Mouse (Mus musculus) right cerebral cortex, adult 18-20 months (tissue): Measurements from ENCODE around the gene Ifnl2.
A peak's percentile ranks its signal among the peaks of the same experiment; 100 is the strongest.
"Not testable (repeated sequence)": the region's sequence is repeated elsewhere in the genome, so short reads cannot be mapped to it uniquely, and the experiment has no call there.

Experiments
- DNase-seq: peaks from one replicate; pipeline ENCODE4 v3.0.0; 2022; ENCODE audit warnings: mixed read lengths

Gene Ifnl2

DNA sequence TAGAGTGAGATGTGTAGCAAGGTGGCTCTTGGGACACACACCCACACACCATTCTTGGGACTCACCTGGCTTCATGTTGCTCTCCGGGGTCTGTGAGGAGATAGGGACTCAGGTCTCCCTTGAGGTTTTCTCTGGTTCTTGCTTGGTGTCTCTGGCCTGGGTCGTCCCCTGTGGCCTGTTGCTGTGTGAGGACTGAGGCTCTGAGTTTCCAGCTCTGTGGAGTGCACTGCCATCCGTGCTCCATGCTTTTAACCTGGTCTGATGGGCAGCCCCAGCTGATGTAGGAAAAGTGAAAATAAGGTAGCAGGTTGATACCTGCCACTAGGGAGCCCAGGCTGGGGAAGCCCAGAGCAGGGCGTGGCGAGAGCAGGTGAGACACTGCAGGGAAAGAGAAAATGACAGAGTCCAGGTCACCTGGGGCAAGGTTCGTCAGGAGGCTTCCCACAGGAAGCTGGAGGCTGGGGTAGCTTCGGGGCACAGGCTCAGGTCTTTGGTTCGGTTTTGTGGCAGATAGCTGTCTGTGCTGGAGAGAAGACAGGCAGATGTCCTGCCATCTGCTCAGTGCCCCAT lies at the start of gene Ifnl2:
TSS of gene Ifnl2 (minus strand) at position 51 of the 570 bp plus-strand sequence.
- not testable (repeated sequence) for DNase-seq

- no peak for DNase-seq
Observed at GRCm38 (mm10) chr7:28558486-28558885, 48.2 kb upstream of the Ifnl2 start.

DNA sequence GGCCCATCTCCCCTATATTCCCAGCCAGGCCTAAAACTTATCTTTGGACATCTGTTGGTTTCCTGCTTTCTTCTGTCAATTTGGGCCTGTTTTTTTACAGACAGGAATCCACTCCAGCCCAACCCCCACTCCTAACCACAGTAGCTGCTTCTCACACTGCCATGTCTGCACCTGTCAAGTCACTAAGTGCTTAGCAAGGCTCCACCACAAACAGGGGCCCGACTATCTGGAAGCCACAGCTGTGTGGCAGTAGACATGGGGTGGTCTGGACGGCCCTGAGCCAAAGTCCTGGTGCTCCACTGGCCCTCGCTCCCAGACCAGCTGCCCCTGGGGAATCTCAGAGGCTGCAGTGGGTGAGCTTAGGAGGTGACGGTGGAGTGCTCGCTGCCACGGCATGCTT lies 47.5 kb upstream of the Ifnl2 start:
- DNase-seq, result no peak

- no peak for DNase-seq
Observed at GRCm38 (mm10) chr7:28557069-28557468, 46.8 kb upstream of the Ifnl2 start.

DNA sequence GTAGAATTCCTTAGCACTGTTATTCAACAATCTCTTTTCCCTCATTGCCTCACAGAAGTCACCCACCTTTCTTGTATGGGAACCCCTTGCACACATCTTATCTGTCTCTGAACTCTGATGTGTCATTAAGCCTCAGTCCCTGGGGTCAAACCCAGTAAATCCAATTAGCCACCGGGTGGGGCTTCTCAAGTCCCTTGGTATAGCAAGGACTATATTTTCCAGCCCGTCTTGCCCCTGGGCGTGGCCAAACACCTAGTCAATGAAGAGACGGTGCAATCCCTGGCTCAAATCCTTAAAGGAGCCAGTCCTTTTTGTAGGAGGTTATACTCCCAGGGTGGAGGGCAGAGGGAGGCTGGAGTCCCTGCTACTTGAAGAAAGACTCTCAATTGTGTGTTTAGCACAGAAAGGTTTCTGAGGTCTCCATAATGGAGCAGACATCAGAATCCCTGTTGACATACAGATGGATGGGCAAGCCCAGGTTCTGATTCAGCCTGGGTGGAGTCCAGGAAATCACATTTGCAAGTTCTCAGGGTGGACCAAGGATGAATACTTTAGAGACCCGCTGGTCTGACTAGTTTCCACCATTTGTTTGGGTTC lies 45.8 kb upstream of the Ifnl2 start:
- DNase-seq, result no peak

DNA sequence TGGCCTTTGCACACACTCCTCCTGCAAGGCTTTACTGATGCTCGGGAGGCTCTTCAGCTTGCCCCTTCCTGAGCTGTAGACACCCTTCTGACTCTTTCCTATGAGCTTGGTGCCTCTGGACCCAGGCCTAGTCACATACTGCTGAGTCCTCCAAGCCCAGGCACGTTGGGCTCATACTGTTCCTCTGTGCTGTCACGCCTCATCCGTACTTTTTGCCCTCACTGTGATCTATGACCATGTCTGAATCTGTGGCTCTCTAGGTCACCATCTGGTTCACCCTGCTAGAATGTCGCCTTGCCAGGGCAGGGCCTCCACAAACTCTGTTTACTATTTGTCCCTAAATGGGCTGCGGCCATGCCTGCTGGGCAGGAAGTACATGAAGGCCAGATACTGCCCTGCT lies 42.8 kb upstream of the Ifnl2 start:
- no peak for DNase-seq

GRCm38 (mm10) chr7:28547628-28548027 lies 37.4 kb upstream of the Ifnl2 start:
- DNase-seq, result no peak

DNA sequence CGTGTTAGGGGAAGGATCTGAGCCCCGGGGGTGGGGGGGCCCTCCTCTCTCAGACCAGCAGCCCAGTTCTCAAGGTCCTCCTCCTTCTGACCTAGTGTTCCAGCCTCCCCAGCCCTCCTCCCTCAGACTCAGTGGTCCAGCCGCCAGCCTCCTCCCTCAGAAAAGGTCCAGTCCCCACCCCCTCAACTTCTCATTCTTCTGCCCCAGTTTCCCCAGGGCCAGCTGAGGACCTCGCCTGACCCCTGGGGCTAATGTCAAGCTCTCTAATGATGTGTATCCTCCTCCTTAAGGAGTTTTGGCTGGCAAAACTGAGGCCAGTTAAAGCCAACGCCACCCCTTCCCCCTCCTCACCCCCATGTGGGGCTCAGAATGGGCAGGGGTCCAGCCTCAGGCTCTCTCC lies 36.9 kb upstream of the Ifnl2 start, which contains the start of gene Nccrp1:
TSS of gene Nccrp1 (minus strand) at position 101 of the 400 bp plus-strand sequence.
- DNase-seq, result no peak

DNA sequence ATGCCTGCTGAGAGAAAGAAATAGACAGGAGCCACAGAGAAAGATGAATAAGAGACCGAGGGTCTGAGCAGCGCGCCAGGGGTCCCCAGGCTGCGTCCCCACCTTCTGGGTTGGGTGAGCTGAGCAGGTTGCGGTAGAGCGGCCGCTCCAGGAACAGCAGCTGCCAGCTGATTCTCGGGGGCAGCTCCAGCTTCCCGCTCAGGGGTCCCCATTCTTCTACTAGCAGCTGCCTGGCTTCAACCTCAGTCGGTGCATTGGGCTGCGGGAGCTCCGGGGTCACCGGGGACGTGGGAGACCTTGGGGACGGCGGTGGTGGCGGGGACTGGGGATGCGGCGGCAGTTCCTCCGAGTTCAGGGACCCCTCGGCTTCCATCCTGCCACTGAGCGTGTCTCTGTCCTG lies 36.4 kb upstream of the Ifnl2 start:
- no peak for DNase-seq

GRCm38 (mm10) chr7:28545891-28546210 lies 35.6 kb upstream of the Ifnl2 start:
- no peak for DNase-seq

GRCm38 (mm10) chr7:28545048-28545890 lies 35.0 kb upstream of the Ifnl2 start:
- DNase-seq, result no peak

DNA sequence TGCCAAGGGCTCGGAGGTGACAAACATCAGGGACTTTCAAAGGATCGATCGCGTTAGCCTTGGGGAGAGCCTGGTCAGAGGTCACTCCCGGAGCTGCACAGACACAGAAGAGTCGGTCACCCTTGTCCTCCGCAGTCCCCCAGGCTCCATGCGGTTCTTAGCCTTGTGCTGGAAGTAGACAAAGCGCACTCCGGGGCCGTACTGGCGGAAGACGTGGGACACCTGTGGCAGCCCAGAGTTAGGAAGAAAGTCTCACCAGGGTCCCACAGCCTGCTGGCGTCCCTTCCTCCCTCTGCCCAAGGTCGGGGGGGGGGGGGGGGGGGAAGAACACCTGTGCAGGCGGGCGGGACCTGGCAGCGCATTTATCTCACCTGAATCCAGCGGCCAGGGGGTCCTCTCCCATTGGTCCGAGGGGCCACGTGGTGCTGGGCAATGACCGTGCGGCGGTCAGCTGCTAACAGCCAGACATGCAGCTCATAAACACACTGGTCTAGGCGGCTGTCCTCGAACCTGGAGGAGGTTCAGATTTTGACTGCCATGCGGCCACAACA lies 33.9 kb upstream of the Ifnl2 start:
- DNase-seq, result no peak

DNA sequence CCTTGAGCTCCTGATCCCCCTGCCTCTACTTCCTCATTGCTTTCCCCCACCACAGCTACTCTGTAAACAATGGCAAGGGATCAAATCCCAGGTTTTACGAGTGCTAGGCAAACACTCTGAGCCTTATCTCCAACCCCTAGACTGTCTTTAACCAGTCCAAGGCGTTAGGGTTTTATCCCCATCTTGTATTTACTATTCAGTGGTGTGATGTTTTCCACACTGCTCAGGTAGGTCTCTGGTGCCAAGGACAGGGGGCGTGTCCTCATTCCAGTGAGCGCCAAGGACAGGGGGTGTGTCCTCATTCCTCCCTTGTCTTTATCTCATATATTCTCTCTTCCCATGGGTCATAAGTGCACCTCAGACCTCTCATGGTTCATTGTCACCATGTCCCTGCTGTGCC lies 30.3 kb upstream of the Ifnl2 start, which contains the start of gene Sycn:
TSS of gene Sycn (plus strand) at position 360 of the 400 bp plus-strand sequence.
- DNase-seq, result no peak

DNA sequence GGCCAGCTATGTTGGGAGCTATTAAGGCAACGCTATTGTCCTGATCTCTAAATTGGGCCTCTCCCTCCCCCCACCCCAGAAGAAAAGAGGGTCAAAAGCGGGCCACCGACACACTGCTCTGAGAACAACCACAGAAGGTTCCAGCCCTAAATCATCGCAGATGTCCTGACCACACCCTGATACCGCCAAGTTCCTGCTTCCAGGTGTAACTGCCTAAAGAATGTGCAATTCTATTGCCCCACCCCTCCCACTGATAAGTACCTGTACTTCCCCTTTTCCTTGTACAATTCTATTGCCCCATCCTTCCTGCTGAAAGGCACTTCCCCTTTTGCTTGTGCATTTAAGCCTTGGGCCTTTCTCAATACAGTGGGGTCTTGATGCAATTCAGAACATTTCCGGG lies 28.6 kb upstream of the Ifnl2 start:
- not testable (repeated sequence) for DNase-seq

DNA sequence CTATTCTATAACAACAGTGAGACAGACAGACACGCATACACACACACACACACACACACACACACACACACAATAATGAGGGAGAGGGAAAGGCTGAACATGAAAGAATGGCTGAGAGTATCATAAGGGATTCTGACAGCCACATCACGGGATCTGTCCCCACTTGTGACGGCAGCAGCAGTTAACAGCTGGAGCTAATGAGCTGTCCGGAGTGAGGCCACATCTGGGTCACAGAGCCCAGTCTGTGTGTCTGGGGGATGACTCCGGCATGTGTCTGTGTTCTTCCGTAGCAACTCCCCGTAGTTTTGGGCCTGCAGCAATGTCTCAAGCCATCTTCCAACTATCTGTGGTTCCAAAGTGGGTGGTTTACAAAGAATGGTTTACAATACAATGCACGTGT lies 21.8 kb upstream of the Ifnl2 start:
- no peak for DNase-seq

- peak; percentile 48 for DNase-seq
Observed at GRCm38 (mm10) chr7:28527922-28528719, 17.9 kb upstream of the Ifnl2 start.

- DNase-seq, result not testable (repeated sequence)
Observed at GRCm38 (mm10) chr7:28522536-28522935, 12.3 kb upstream of the Ifnl2 start, which contains the start of gene Ifnl3. Gene Ifnl3, plus strand, starts transcription at chr7:28522836.

GRCm38 (mm10) chr7:28511441-28511840 lies 1.2 kb upstream of the Ifnl2 start:
- no peak for DNase-seq

DNA sequence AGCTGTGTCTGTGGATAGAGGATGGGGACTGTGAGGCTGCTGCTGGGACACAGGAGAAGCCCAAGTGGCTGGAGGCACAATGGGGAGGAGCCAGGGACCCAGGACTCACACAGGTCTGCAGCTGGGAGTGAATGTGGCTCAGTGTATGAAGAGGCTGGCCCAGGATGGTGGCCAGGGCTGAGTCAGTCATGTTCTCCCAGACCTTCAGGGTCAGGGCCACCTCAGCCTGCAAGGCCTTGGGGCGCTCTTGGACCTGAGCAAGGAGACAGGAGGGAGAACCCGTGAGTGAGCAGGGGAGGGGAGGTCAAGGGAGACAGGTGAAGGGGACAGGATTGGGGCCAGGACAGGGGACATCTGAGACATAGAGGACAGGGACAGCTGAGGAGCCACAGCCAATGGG lies 1.1 kb downstream of the Ifnl2 start:
- DNase-seq, result not testable (repeated sequence)

DNA sequence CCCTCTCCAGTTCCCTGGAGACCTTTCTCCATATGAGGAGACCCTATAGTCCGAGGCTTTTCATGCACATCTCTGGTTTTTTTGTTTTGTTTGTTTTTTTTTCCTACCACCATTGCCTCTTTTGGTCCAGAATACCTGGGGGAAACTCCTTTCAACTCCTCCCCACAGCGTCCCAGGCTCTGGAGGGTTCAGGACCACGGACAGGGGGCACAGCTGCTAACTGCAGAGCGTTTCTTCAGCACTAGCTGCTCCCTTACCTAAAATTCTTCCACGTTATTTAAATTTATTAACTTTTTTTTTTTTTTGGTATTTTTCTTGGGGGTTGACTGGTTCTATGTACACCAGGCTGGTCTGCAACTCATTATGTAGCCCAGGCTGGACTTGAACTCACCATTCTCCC lies 4.7 kb downstream of the Ifnl2 start:
- no peak for DNase-seq

DNA sequence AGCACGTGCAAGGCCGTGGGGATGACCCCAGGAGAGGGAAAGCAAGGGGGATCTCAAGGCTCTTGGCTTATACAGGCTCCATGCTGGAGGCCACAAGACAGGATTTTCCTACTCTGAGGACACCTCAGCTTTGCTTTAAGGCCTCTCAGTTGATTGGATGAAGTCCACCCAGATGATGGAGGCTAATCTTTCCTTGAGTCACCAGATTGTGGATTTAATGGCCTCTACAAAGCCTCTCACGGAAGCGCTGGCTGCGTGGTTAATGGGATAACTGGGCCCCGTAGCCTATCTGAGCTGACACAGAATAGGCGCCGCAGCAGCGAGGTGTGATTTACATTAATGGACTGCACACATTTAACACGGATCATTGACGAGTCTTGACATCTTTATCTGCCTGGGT lies 14.8 kb downstream of the Ifnl2 start:
- DNase-seq, result no peak

DNA sequence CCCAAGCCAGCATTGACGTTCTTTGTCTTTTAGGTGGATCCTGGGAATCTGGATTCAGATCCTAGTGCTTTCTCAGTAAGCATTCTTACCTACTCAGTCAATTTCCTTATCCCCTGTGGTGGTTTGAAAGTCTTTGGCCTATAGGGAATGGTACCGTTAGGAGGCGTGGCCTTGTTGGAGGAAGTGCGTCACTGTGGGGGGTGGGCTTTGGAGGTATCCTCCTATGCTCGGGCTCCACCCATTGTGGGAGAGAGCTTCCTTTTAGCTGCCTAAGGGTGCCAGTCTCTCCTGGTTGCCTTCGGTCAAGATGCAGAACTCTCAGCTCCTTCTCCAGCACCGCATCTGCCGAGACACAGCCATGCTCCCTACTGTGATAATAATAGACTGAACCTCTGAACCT lies 17.9 kb downstream of the Ifnl2 start:
- no peak for DNase-seq

GRCm38 (mm10) chr7:28490903-28491302 lies 19.4 kb downstream of the Ifnl2 start:
- no peak for DNase-seq
